Mouse (Mus musculus) neural tube, embryonic 14.5 days (tissue): Measurements from ENCODE around the gene Olfr1282. TPM values are rescaled to one million over a fixed set of nuclear protein-coding genes. Genes with fewer than 3 reads are reported as not detected.
"Not testable (repeated sequence)": the region's sequence is repeated elsewhere in the genome, so short reads cannot be mapped to it uniquely, and the experiment has no call there.

Experiments
- ATAC-seq: fragments of 200-750 bp; cut with Nextera tagmentation; 2 replicates; pipeline ENCODE4 v1.8.0; 2017; ENCODE audit warnings: low read depth, mild to moderate bottlenecking, moderate TSS enrichment, moderate library complexity
- H3K27ac ChIP-seq: fragments of 300-500 bp; sonication (generic); 2 replicates; pipeline ENCODE4 v1.5.1; 2014; ENCODE audit warnings: low read depth, mild to moderate bottlenecking, control low read depth, low read length, moderate library complexity, mixed read lengths
- H3K27me3 ChIP-seq: fragments of 300-500 bp; sonication (generic); 2 replicates; pipeline ENCODE4 v1.6.1; 2014; ENCODE audit warnings: low read length; ENCODE audit not compliant: control insufficient read depth, insufficient read depth
- H3K36me3 ChIP-seq: fragments of 300-500 bp; sonication (generic); 2 replicates; pipeline ENCODE4 v1.6.1; 2014; ENCODE audit warnings: low read length, mixed read lengths; ENCODE audit not compliant: control insufficient read depth, insufficient read depth
- H3K4me1 ChIP-seq: fragments of 300-500 bp; sonication (generic); 2 replicates; pipeline ENCODE4 v1.6.1; 2014; ENCODE audit warnings: low read length; ENCODE audit not compliant: control insufficient read depth, insufficient read depth
- H3K4me2 ChIP-seq: fragments of 300-500 bp; sonication (generic); 2 replicates; pipeline ENCODE4 v1.6.1; 2014; ENCODE audit warnings: mild to moderate bottlenecking, low read depth, low read length, control low read depth
- H3K4me3 ChIP-seq: fragments of 300-500 bp; sonication (generic); 2 replicates; pipeline ENCODE4 v1.5.1; 2014; ENCODE audit warnings: low read depth, low read length, control low read depth, mixed read lengths
- H3K9ac ChIP-seq: fragments of 300-500 bp; sonication (generic); replicated peaks from 2 replicates; pipeline ENCODE4 v1.6.1; 2014; ENCODE audit warnings: low read depth, mild to moderate bottlenecking, control low read depth, low read length, mixed read lengths
- H3K9me3 ChIP-seq: fragments of 300-500 bp; sonication (generic); 2 replicates; pipeline ENCODE4 v1.6.1; 2016; ENCODE audit warnings: low read length; ENCODE audit not compliant: control insufficient read depth
- WGBS: fragments of 180-500 bp; shearing (Covaris S2); extraction: QIAGEN DNeasy Blood & Tissue Kit; methylation state at CpG from one replicate; pipeline ENCODE4 v1.1.7; 2014; 5-methylcytosine and 5-hydroxymethylcytosine counted together
- polyA plus RNA-seq: library from polyadenylated mRNA; unstranded; fragments of >200 nt; fragmentation: Nextera tagmentation; extraction: Ambion mirVana; gene quantifications from 2 replicates; pipeline ENCODE4 v1.2.1, GENCODE M21; 2014

The Olfr1282 gene
- polyA plus RNA-seq = not detected in 2 replicates

DNA sequence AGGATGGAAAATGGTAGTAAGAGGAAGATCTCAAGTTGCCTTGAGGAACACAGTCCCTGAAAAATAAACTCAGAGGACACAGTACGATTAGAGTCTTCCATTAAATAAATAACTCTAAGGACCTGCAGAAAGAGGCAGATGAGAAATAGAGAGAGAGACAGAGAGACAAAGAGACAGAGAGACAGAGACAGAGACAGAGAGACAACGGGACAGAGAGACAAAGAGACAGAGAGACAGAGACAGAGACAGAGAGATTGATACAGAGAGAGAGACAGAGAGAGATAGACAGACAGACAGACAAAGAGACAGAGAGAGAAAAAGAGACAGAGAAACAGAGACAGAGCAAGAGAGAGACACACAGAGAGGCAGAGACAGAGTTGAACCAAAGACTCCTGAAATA, at the start of gene Olfr1282:
Gene Olfr1282 (minus strand): TSS at position 101 of the 400 bp plus-strand sequence.
- WGBS = 84% methylated on average over 2 of the region's 2 CpGs

DNA sequence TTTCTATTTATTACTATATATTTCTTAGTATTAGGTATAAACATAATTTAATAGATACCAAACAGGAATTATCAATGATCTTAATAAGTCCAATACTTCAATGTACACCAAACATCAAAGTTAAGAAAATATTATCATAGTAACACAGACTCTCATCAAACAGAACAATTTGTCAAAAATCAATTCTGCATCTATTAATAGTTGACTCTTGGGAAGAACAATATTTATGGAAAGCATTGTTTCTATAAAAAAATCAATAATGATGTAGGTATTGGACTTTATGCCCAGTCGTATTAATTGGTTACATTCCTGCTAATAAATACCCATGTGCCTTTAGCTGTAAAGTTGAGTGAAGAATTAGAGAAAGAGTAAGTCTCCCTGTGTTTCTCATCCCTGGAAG, 39.3 kb upstream of the Olfr1282 start, which contains the start of gene Olfr1284:
Gene Olfr1284 (plus strand): TSS at position 301 of the 400 bp plus-strand sequence.
- H3K4me2 ChIP-seq = no peak within 1 kb of the TSS
- H3K9me3 ChIP-seq = no peaks in the 10 kb centered on the region
- no peaks in the 10 kb centered on the region for H3K27me3 ChIP-seq
- H3K4me3 ChIP-seq = no peak within 1 kb of the TSS
- no peak for ATAC-seq
- no peak within 1 kb of the TSS for H3K27ac ChIP-seq
- H3K36me3 ChIP-seq = no peaks in the 10 kb centered on the region
- H3K9ac ChIP-seq = no peak within 1 kb of the TSS
- WGBS = 88% methylated on average over 1 of the region's 1 CpGs
- H3K4me1 ChIP-seq = no peaks in the 10 kb centered on the region

More for the DNA sequence above, at the start of gene Olfr1282:
- H3K27ac ChIP-seq = no peak within 1 kb of the TSS
- no peak within 1 kb of the TSS for H3K4me3 ChIP-seq
- H3K4me1 ChIP-seq = no peaks in the 10 kb centered on the region
- no peak within 1 kb of the TSS for H3K9ac ChIP-seq
- no peaks in the 10 kb centered on the region for H3K36me3 ChIP-seq
- no peak for ATAC-seq
- H3K4me2 ChIP-seq = no peak within 1 kb of the TSS
- no peaks in the 10 kb centered on the region for H3K9me3 ChIP-seq
- no peaks in the 10 kb centered on the region for H3K27me3 ChIP-seq

DNA sequence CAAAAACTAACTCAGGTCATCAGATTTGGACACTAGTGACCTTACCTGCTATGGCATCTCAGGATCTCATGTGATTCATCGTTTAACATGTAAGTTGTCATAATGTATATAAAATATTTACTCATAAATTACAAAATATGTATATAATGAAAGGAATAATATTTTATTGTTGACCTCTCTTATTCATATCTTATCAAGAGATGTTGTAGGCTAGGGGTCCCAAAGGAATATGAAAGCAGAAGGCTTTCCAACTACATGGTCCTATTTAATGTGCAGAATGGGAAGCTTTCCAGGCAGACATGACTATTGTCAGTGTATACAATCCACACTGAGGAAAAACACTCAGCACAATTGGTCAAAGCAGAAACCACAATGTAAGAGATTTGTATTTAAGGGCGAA, 30.6 kb upstream of the Olfr1282 start, which contains the start of gene Olfr1283:
Gene Olfr1283 (plus strand): TSS at position 301 of the 400 bp plus-strand sequence.
- H3K4me3 ChIP-seq = no peak within 1 kb of the TSS
- WGBS = 74% methylated on average over 2 of the region's 2 CpGs
- ATAC-seq = no peak
- no peaks in the 10 kb centered on the region for H3K27me3 ChIP-seq
- H3K9me3 ChIP-seq = no peaks in the 10 kb centered on the region
- no peak within 1 kb of the TSS for H3K4me2 ChIP-seq
- no peaks in the 10 kb centered on the region for H3K4me1 ChIP-seq
- H3K36me3 ChIP-seq = no peaks in the 10 kb centered on the region
- no peak within 1 kb of the TSS for H3K27ac ChIP-seq
- H3K9ac ChIP-seq = no peak within 1 kb of the TSS

DNA sequence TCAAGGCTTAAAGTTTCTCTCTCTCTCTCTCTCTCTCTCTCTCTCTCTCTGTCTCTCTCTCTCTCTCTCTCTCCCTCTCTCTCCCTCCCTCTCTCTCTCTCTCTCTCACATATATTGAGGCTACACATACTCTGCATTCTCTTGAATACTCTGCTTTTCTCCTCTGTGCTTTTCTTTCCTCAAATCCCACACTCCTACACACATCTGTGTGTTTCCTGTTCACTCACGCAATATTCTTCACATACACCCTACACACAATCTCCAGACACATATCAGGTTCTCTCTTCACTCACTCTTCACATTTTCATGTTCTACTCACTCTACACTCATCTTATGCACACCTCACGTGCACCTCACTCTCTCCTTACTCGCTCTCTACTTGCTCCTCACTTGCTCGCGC, 2.2 kb downstream of the Olfr1282 start:
- not testable (repeated sequence) for H3K27me3 ChIP-seq, H3K27ac ChIP-seq, H3K4me1 ChIP-seq, H3K9ac ChIP-seq, H3K9me3 ChIP-seq, H3K4me2 ChIP-seq, H3K4me3 ChIP-seq, ATAC-seq, H3K36me3 ChIP-seq
- WGBS = 92% methylated on average over 5 of the region's 5 CpGs

DNA sequence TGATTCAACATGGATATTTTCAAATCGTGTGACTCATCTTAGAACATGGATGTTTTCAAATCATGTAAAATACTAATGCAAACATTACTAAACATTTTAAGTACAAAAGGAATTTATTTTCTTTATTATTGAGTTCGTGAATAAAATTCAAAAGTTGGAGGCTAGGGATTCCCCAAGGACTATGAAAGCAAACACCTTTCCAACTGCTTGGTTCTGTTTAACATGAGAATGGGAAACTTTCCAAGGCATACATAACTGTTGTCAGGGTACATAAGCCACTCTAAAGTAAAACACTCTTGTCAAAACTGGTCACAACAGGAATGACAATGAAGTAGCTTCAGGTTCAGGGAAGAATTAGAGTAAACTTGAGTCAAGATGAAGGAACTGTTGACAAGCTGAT, 9.7 kb downstream of the Olfr1282 start, which contains the start of gene Olfr1281:
Gene Olfr1281 (plus strand): TSS at position 301 of the 400 bp plus-strand sequence.
- H3K4me3 ChIP-seq = no peak within 1 kb of the TSS
- 84% methylated on average over 2 of the region's 2 CpGs for WGBS
- H3K9ac ChIP-seq = no peak within 1 kb of the TSS
- no peak within 1 kb of the TSS for H3K27ac ChIP-seq
- H3K4me2 ChIP-seq = no peak within 1 kb of the TSS
- no peaks in the 10 kb centered on the region for H3K9me3 ChIP-seq
- H3K4me1 ChIP-seq = no peaks in the 10 kb centered on the region
- no peak for ATAC-seq
- H3K36me3 ChIP-seq = no peaks in the 10 kb centered on the region
- no peaks in the 10 kb centered on the region for H3K27me3 ChIP-seq

DNA sequence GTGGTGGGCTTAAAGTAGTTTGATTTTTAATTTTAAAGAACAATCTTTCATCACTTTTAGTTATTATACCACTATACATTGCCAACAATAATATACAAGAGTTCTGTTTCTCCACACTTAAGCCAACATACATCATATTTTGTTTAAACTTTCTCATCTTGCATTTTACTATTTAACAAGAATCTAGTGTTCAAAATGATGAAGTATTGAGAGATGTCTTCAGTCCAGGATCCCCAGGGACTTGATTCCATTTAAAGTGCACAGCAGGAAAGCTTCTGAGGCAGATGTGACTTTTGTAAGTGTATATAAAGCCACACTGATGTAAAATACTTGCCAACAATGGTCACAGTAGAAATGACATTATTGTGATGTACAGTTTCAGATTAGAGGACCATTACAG, 22.2 kb downstream of the Olfr1282 start, which contains the start of gene Olfr1280:
Gene Olfr1280 (plus strand): TSS at position 301 of the 400 bp plus-strand sequence.
- Histone ChIP-seq H3K36me3 (no peaks in the 10 kb centered on the region), H3K4me3 (no peak within 1 kb of the TSS), H3K9ac (no peak within 1 kb of the TSS), H3K4me1 (no peaks in the 10 kb centered on the region), H3K27ac (no peak within 1 kb of the TSS), H3K27me3 (no peaks in the 10 kb centered on the region), H3K9me3 (no peaks in the 10 kb centered on the region), H3K4me2 (no peak within 1 kb of the TSS)
- no peak for ATAC-seq

DNA sequence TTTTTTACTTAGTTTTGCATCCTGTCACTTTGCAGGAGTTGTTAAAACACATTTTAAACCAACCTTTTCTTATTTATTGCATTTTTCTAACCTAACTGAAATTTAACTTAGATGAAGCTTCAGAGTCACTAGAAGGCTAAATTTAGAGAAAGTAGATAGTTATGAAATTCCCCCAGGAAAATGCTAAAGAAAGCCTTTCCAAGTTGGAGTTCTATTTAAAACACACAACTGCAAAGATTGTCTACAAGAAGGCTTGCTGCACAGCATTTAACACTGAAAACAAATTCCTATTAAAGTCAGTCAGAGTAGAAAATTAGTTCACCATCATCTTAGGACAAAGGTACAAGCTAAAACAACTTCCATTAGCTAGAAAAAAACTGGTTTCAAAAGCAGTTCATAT, 35.5 kb downstream of the Olfr1282 start, which contains the start of gene Olfr1279:
Gene Olfr1279 (plus strand): TSS at position 262 of the 400 bp plus-strand sequence.
- H3K9ac ChIP-seq = no peak within 1 kb of the TSS
- H3K9me3 ChIP-seq = no peaks in the 10 kb centered on the region
- no peaks in the 10 kb centered on the region for H3K4me1 ChIP-seq
- no peak within 1 kb of the TSS for H3K4me2 ChIP-seq
- H3K4me3 ChIP-seq = no peak within 1 kb of the TSS
- no peaks in the 10 kb centered on the region for H3K27me3 ChIP-seq
- H3K27ac ChIP-seq = no peak within 1 kb of the TSS
- H3K36me3 ChIP-seq = no peaks in the 10 kb centered on the region
- no peak for ATAC-seq

DNA sequence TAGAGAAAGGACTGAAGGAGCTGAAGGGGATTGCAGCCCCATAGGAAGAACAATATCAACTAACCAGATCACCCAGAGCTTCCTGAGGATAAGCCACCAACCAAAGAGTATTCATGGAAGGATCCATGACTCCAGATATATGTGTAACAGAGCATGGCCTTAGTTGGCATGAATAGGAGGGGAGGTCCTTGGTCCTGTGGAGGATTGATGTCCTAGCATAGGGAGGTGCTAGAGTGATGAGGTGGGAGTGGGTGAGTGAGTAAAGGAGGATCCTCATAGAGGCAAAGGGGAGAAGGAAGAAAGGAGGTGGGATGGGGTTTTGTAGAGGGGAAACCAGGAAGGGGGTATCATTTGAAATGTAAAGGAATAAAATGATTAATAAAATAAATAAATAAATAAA, 37.3 kb downstream of the Olfr1282 start:
- H3K4me2 ChIP-seq = no peak overlapping the region

DNA sequence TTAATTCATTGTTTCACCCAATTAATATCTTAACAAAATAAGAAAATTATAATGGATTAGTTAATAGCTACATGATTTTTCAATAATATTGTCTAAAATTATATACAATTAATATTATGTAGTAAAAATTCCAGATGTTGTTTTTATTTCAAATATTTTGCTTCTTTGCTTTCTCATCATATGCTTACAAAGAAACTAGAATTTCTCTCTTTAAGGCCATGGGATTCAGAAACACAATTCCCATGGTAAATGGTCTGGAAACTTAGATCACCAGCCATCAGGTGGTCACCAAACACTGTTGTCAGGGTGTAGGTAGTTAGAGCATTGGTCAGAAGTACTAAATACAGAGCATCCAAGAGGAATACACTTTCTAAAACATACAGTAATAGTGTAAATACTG, 46.0 kb downstream of the Olfr1282 start, which contains the start of gene Olfr1278:
Gene Olfr1278 (plus strand): TSS at position 301 of the 400 bp plus-strand sequence.
- no peaks in the 10 kb centered on the region for H3K27me3 ChIP-seq
- no peak within 1 kb of the TSS for H3K27ac ChIP-seq
- no peaks in the 10 kb centered on the region for H3K36me3 ChIP-seq
- no peak within 1 kb of the TSS for H3K4me2 ChIP-seq
- H3K9me3 ChIP-seq = no peaks in the 10 kb centered on the region
- H3K4me3 ChIP-seq = no peak within 1 kb of the TSS
- H3K9ac ChIP-seq = no peak within 1 kb of the TSS
- H3K4me1 ChIP-seq = no peaks in the 10 kb centered on the region
- no peak for ATAC-seq

More for the DNA sequence above, 37.3 kb downstream of the Olfr1282 start:
- Histone ChIP-seq H3K9me3 (no peaks in the 10 kb centered on the region), H3K27ac (no peak overlapping the region), H3K27me3 (no peaks in the 10 kb centered on the region), H3K9ac (no peak overlapping the region), H3K4me1 (no peaks in the 10 kb centered on the region), H3K4me3 (no peak overlapping the region), H3K36me3 (no peaks in the 10 kb centered on the region)
- ATAC-seq = no peak
